Mouse (Mus musculus): ENCODE data around the gene March9.

Gene March9

GRCm38 (mm10) chr10:127059968-127060916 lies at the start of gene March9:
TSS of gene March9 (minus strand) at chr10:127060184.
- DNase-seq = peak; percentile 86

GRCm38 (mm10) chr10:127108262-127108583 lies 48.2 kb upstream of the March9 start:
- no peak for DNase-seq

- no peak for DNase-seq
Measured at GRCm38 (mm10) chr10:127107563-127108261, 47.7 kb upstream of the March9 start.

- DNase-seq = no peak
Measured at GRCm38 (mm10) chr10:127103631-127104030, 43.6 kb upstream of the March9 start.

GRCm38 (mm10) chr10:127101151-127101550 lies 41.2 kb upstream of the March9 start:
- no peak for DNase-seq

- DNase-seq = no peak
Measured at GRCm38 (mm10) chr10:127100414-127100813, 40.4 kb upstream of the March9 start.

- DNase-seq = no peak
Measured at GRCm38 (mm10) chr10:127099868-127100267, 39.9 kb upstream of the March9 start.

GRCm38 (mm10) chr10:127099191-127099590 lies 39.2 kb upstream of the March9 start:
- DNase-seq = no peak

GRCm38 (mm10) chr10:127098514-127098913 lies 38.5 kb upstream of the March9 start:
- no peak for DNase-seq

- DNase-seq = peak; percentile 50
Measured at GRCm38 (mm10) chr10:127094382-127094802, 34.4 kb upstream of the March9 start.

- DNase-seq = no peak
Measured at GRCm38 (mm10) chr10:127092742-127093141, 32.8 kb upstream of the March9 start.

- DNase-seq = peak; percentile 38
Measured at GRCm38 (mm10) chr10:127091507-127092396, 31.8 kb upstream of the March9 start.

GRCm38 (mm10) chr10:127090560-127091411 lies 30.8 kb upstream of the March9 start:
- peak; percentile 29 for DNase-seq

- no peak for DNase-seq
Measured at GRCm38 (mm10) chr10:127085633-127086032, 25.6 kb upstream of the March9 start.

GRCm38 (mm10) chr10:127085052-127085451 lies 25.1 kb upstream of the March9 start:
- DNase-seq = no peak

- DNase-seq = no peak
Measured at GRCm38 (mm10) chr10:127083915-127084306, 23.9 kb upstream of the March9 start.

GRCm38 (mm10) chr10:127083292-127083914 lies 23.4 kb upstream of the March9 start:
- no peak for DNase-seq

GRCm38 (mm10) chr10:127081996-127082620 lies 22.1 kb upstream of the March9 start:
- DNase-seq = no peak

- DNase-seq = peak; percentile 72
Measured at GRCm38 (mm10) chr10:127080901-127081780, 21.2 kb upstream of the March9 start.
